Mouse (Mus musculus) right cerebral cortex, postnatal 36 days (tissue): ENCODE data around the gene Olfr1437.
"Not testable (repeated sequence)": the region's sequence is repeated elsewhere in the genome, so short reads cannot be mapped to it uniquely, and the experiment has no call there.

Experiments
- DNase-seq, 2 experiments: peaks; one replicate each; pipeline ENCODE4 v3.0.0; 2022; ENCODE audit warnings: low spot score in 2 of 2, mixed read lengths in 1 of 2

Gene Olfr1437

GRCm38 (mm10) chr19:12325001-12325400 lies at the start of gene Olfr1437:
Gene Olfr1437 (minus strand): TSS chr19:12325101.
- DNase-seq, result no peak

GRCm38 (mm10) chr19:12374465-12375025 lies 49.6 kb upstream of the Olfr1437 start:
- DNase-seq, result peak; percentile 5 to 16

- no peak for DNase-seq
These were observed 48.1 kb upstream of the Olfr1437 start for GRCm38 (mm10) chr19:12373004-12373403.

GRCm38 (mm10) chr19:12335810-12336209 lies 10.9 kb upstream of the Olfr1437 start, which contains the start of gene Olfr1438-ps1:
Gene Olfr1438-ps1 (minus strand): TSS chr19:12335910.
- DNase-seq, result no peak

GRCm38 (mm10) chr19:12299030-12299429 lies 25.9 kb downstream of the Olfr1437 start, which contains the start of gene Olfr1436:
Gene Olfr1436 (minus strand): TSS chr19:12299130.
- not testable (repeated sequence) for DNase-seq

GRCm38 (mm10) chr19:12292979-12293378 lies 31.9 kb downstream of the Olfr1437 start:
- no peak for DNase-seq

GRCm38 (mm10) chr19:12279554-12279953 lies 45.3 kb downstream of the Olfr1437 start, which contains the start of gene Olfr1434:
Gene Olfr1434 (plus strand): TSS chr19:12279854.
- DNase-seq, result no peak
